Mouse (Mus musculus) hindlimb bud, embryonic 11.5 days (tissue): ENCODE measurements around the gene Rlbp1.
A peak's percentile ranks its signal among the peaks of the same experiment; 100 is the strongest.

Experiments used
- DNase-seq: peaks from one replicate; pipeline ENCODE4 v3.0.0-alpha.2; 2012; ENCODE audit warnings: low read depth, low spot score; ENCODE audit errors: extremely low spot score

The Rlbp1 gene

DNA sequence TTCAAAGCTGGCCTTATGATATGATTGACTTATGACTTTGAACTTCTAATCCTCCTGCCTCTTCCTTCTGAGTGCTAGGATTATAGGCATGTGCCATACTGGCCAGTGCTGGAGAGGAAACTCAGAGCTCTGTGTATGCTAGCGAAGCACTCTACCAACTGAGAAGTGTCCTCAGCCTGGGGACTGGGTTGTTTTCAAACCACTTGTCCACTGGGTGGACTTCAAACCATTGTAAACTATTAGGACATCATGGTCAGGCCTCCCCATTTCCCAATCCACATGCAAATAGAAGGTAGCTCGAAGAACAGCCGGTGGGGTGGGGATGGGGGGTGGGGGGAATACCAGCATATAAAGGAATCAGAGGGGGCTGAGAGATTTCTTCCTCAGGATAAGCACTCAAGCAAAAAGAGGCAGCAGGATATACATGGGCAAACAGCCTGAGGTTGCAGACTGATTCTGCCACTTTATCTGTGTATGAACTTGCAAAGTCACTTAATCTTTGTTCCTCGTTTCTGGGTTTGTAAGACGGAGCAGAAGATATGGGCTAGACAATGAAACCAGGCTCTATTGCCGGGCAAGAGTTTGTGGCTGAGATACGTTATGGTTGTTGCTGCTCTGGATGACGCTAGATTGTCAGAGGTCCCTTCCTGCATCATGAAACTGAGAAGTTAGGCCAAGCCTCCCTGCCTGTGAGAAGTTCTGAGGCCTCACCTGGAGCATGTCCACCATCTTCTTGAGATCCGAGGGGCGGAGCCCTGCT is 10.2 kb downstream of the Rlbp1 start:
- DNase-seq: no peak

DNA sequence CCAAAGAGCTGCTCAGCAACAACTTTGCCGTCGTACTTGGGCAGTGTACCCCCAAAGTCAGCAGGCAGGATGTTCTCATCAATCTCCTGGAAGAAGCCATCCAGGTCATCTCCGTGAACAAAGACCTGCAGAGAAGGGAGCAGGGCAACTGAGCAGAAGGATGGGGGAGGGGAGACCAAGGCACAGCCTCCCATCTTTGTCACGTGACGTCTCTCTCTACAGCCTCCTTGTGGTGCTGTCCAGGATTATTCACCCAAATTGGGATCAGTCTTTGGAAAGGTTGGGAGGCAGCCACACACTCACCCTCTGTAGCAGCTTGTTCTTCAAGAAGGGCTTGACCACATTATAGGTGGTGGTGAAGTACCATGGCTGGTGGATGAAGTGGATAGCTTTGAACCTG is 11.3 kb downstream of the Rlbp1 start:
- DNase-seq: no peak

DNA sequence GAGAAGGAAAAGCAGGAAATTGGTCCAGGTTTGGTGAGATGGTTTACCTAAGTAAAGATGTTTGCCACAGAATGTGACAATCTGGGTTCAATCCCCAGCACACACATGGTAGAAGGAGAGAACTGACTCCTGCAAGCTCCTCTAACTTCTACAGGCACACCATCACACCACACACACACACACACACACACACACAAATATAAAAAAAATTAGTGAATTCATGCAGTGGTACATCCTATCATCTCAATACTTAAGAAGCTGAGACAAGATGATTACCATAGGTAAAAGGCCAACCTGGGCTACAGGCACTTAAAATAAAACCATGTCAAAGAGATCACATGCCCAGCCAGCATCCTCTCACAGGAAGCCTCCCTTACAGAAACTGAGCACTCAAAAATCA is 12.8 kb downstream of the Rlbp1 start:
- DNase-seq: no peak

DNA sequence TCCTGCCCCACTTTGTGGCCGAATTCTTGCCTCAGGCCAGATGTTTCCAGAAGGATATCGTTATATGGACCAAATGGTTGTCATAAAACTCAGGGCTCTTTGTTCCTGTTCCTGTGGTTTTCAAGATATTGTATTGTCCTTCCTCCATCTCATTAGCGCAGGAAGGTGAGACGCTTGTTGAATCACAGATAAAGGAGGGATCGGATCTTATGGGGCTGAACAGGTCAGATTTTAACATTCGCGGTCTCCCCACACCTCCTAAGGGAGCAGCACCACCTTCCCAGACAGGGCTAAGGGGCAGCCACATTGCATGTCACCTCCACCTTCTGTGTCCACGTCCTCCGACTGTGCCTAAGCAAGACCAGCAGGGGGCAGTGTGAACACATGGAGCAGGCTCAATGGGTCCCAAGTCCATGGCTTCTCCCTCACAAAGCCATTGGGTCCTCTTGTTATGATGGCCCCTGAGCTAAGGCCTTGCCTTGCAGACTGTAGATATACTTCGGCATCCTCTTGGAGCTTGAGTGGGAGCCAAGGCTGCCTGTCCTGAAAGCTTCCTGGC is 15.4 kb downstream of the Rlbp1 start:
- DNase-seq: no peak

DNA sequence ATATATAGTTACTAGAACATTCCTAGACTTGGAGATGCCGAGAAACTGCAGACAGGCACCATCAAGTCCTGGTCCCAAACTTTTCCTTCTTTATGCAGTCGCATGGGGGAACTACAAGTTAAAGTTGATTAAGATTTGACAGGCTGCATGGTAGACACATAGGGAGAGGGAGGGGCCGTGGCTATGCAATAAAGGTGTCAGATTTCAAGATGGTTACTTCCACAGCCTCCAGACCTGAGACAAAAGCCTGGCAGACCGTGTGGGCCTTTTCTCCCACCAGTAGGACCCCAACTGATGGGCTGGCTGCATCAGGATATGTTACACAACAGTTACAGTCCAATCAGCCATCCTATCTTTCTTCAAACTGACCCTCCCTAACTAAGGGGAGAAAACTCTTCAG is 17.4 kb downstream of the Rlbp1 start:
- no peak for DNase-seq

DNA sequence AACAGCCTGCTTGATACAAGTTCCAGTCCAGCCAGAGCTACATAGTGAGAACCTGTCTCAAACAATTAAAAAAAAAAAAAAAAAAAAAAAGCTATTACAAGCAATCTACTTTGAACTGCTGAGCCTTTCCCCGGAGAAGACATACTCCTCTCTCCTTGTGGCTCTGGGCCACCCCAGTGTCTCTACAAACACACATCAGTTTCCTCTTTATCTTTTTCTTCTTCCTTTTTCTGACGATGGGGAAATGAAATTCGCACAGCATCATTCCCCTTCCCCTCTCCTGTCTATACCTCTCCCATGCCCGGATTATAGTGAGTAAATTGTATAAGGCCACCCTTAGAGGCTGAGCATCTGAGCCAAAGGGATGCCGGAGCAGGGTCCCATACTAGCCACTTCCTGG is 18.2 kb downstream of the Rlbp1 start:
- DNase-seq: no peak

DNA sequence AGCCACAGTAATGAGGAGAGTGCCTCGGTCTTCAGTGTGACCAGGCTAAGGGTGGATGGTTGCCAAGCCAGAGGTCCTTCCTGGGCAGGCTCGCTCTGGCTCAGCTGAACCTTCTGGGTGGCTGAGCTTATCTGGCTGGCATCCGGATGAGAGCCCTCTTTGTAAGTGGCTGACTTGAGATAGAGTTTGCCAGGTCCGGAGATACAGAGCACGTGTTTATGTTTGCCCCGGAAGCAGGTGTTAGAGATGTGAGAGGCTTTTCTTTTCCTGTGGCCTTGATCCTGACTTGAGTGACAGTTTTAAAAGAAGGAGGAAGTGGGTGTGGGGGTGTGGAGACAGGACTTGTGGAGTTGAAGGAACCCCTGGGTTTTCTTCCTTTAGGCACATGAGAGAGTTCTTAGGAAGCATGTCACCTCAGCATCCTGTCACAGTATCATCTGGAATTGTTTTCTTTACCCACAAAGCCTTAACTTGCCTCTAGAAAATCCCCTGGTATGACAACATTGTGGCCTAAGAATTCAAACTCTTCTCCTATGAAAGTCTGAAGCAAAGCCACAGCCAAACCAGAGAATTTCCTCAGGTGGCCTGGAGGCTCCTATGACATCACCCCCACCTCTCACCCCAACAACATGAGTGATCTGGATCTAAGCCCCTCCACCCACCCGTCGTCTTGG is 23.3 kb downstream of the Rlbp1 start:
- no peak for DNase-seq

DNA sequence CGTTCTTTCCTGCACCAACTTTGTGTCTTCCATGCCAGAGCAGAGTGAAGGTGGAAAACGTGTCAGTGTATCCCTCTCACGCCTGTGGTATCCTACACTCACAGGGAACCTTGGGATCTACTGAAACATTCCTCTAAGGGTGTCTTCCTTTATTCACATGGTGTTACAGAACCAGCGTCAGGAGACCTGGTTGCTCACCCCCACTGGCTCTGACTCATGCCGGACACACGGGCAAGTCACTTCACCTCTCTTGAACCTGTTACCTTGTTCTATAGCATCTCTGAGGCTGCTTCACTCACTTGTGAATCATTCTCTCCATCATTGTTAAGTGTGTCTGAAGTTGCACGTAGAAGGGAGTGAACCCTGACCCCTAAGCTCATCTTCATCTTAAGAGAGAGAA is 24.0 kb downstream of the Rlbp1 start:
- no peak for DNase-seq

DNA sequence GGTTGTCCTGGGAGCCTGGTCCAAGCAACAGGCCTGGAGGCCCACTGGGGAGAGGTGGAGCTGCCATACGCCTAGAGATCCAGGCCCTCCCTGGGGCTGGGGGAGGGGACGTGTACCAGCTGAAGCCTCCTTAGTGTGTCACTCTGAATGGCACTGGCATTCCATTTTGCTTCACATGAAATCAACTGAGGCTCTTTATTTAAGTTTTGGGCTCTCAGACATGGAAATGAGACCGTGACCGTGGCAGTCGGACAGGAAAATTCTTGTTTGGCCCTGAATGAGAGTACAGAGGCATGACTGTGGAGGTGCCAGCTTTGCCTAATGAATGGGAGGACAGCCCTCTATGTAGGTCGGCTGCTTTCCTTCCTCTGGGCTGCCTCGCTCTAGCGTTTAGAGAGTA is 24.6 kb downstream of the Rlbp1 start:
- DNase-seq: no peak

DNA sequence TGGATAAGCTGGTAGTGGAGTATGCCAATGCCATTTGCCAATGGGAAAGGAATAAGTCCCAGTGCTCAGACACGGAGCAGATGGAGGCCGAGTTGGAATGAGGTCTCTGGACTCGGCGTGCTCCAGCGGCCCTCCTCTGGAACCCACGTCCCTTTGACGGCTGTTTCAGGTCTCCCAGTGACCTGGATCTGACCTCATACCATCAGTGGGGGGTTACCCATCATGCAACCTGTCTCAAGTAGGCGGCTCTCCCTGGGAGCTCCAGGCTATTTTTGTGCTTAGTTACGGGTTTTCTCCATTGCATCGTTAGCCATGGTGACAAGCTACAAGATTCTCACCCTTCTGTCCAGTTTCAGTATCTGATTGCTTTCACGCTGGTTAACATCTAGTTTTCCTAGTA is 26.8 kb downstream of the Rlbp1 start:
- DNase-seq: no peak

DNA sequence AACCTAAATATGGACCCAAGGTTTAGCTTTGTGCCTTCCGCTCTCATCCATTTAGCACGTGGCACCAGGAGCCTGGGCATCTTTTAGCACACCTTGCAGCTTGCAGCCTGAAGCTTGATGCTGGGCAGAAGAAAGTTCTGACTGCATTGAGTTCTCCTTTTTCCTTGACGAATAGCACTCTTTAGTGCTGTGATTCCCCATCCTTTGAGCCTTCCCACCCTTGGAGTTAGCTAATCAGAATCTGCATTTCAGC is 27.7 kb downstream of the Rlbp1 start:
- no peak for DNase-seq

DNA sequence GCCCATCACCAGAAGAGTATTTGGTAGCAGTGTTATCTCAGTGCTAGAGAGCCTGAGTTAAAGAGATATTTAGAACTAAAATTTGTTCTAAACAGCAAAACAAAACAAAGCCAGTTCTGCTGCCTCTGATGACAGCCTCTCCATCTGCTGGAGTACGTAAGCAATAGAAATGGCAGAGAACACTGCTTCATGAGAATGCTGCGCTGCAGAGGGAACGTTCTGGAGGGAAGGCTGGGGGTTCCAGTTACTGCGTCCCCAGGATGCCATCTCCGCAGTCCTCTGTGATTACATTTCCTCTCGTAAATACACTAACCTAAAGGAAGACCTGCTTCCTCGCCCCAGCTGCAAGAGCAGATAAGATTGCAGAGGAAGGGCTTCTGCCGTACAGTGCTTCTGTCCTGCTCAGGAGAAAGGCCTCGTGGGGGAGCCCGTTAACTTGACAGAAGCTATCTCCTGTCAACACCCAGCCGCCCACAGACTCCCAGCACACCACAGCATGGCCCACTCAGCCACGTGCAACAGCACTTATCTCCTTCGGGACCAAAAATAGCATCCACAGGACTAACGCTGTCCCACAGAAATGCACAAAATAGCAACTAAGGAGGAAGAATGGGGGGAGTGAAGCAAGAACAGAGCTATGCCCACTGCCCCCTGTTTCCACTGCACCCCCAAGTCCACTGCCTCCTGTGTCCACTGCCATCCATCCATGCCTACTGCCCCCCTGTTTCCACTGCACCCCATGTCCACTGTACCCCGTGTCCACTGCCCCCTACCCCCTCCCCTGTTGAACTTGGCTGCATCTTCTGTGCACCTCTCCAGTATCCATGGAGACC is 28.3 kb downstream of the Rlbp1 start:
- no peak for DNase-seq

DNA sequence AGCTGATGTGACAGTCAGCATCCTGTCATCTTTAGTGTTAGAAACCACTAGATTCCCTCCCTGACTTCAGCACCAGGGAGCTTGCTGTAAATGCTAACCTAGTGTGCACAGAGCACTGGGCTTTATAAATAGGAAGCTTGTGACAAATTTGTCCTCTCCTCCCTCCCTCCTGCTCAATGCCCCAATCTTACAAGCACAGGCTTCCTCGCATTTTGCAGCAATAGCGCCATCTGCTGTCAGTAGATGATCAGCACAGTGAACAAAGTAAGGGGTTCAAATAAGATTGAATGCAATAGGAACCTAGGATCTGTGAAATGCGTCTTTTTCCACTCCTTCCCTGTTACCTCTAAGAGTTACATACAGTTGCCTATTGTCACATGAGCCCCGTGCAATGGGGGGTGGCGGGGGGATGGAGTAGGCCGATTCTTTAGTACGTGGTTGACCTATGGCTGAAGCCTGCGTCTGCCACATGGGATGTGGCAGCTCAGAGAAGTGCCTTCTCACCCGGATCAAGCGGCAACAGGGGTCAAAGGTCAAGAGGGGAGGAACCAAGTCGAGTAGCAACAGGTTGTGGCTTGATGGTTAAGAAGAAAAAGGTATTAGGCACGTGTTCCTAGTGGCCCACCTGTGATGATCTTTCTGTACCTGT is 37.0 kb downstream of the Rlbp1 start:
- DNase-seq: peak; percentile 77

DNA sequence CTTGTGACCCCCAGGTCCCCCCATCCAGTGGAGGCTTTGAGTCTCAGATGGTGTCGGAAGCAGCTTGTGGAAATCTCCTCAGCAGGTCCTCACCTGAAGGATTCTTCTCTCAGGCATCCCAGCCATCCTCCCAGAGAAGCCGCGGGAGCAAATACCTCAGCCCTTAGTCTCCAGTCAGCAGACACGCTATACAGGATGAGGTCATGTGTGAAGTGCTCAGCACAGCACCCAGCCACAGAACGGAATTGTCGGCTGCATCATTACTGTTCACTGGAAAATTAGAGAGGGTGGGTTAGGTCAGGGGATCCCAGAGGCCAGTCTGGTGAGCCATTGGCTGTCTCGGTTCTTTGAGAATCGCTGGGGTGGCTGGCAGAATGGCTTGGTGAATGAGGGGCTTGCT is 38.0 kb downstream of the Rlbp1 start:
- DNase-seq: no peak

DNA sequence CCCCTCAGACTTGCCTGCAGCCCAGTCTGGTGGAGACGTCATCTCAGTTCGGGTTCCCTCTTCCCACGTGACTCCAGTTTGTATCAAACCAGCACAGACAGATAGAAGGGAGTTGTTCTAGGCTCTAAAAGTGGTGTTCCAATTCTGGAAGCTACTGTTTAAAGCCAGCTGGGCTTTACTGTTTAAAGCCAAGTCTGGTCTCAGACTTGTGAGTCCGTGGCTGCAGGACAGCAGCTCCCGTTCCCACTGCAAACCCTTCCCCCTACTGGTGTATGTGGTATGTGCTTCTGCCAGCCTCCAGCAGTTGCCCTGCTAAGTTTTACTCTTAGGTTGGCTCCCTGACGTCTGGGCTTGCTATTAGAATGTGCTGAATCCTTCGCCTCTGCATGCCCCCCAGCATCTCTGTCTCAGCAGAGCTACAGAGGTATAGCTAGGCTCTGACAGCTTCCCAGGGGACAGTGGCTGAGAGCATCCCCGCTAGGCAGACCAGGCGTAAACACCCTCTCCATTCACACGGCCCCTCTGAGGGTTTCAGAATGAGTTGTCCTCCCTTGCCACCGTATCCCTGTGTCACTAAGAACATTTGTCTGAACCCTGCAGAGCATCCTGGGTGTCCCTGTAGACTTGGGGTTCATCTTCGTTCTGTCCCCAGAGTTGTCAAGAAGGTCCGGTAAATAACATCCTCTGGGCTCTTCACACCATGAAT is 39.6 kb downstream of the Rlbp1 start:
- DNase-seq: no peak

DNA sequence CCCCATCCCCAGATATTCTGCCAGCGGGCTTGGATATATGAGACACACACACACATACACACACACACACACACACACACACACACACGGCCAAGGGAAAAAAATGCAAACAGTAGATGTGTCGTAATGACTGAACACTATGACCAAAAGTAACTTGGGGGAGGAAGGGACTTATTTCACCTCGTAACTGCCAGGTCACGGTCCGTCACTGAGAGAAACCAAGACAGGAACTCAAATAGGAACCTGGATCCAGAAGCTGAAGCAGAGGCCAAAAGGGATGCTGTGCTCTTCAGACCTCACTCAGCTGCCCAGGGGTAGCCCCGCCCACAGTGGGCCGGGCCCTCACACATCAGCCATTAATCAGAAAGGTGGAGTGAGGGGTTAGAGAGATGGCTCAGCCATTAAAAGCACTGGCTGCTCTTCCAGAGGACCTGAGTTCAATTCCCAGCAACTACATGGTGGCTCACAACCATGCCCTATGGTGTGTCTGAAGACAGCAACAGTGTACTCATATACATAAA is 40.2 kb downstream of the Rlbp1 start:
- no peak for DNase-seq

DNA sequence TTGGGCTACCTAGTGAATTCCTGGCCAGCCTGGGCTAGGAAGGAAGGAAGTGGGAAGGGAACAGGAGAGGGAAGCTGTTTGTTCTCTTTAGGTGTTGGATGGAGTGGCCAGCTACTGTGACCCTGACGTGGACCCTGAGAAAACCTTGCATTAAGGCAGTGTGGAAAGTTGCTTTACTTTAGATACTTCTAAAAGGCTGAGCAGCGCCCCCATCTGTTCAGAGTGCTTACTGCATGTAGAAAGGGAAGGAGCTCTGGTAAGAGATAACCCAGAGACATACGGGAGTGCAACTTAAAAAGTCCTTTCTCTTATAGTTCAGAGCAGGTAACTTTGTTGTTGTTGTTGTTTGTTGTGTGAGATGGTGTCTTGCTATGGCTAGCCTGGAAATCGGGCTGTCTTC is 40.9 kb downstream of the Rlbp1 start:
- DNase-seq: no peak

DNA sequence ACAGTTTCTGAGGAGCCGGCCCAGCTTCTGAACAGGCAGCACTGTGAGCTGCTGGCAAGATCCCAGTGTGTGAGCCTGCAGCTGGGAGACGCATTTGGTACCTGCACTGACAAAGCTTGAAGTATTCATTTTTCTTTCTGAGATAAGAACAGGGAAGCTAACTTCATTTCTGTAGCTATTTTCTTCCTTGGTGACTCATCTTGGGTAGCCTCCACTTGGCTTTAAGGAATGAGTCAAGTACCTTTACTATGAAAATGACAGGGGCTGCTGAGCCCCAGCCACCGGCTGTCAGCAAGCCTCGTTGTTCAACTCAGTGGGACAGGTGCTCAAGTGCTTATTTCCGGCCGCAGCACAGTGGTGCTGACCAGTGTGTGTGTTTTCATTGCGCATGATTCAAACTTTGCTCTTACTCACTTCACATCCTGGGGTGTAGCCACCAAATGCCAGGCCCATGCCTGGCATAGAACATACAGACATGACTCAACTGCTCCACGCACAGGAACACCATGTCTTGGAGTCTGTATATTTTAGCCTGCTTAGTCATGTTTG is 50.4 kb downstream of the Rlbp1 start:
- no peak for DNase-seq

DNA sequence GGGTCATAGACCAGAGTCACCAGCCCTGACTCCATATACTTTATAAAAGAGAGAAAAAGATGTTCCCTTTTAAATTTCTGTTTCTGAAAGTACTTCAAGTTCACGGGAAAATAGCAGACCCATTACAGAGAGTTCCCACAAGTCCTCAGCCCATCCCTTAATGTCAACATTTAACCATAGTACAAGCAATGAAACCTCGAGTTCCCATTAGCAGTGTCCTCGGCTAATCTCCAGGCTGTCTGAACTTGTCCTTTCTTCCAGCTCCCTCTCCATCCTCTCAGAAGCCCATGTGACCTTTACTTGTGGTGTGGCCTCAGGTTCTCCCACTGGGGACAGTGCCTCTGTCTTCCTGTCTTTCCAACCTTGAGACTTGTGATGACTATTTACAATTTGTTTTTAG is 53.4 kb downstream of the Rlbp1 start:
- DNase-seq: no peak

DNA sequence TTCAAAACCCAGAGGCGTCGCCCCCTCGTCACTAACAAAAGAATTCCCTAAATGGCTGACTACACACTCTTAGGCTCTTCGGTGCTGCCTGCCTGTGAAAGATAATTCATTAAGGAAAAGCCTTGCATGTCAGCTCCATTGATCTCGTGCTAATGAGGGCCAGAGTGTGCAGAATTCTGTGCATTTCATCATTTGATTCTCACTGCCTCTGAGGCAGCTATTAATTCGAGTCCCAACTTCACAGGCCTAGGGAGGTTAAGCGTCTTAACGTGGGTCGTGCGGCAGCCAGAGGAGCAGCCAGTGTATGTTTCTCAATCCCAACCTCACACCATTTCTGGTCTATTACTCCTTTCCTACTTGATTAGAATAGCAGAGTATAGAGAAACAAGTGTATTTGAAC is 55.7 kb downstream of the Rlbp1 start:
- no peak for DNase-seq
